Mouse (Mus musculus) cerebellum, adult 9-10 months (tissue): Measurements from ENCODE around the gene Defb28.

Experiments
- DNase-seq: peaks from one replicate; pipeline ENCODE4 v3.0.0; 2022

Gene Defb28

GRCm38 (mm10) chr2:152569881-152570280 is 51.8 kb downstream of the Defb28 start:
- DNase-seq: no peak

- DNase-seq: no peak
These were observed 52.3 kb downstream of the Defb28 start for GRCm38 (mm10) chr2:152570313-152570712.
